Mouse (Mus musculus) heart, postnatal 0 days (tissue): ENCODE measurements around the gene Gm10220.
"Not testable (repeated sequence)": the region's sequence is repeated elsewhere in the genome, so short reads cannot be mapped to it uniquely, and the experiment has no call there.

Experiments used
- CTCF ChIP-seq: IDR thresholded peaks from 2 replicates; pipeline ENCODE4 v1.5.1; 2016; ENCODE audit warnings: antibody characterized with exemption, control low read depth, low read depth
- EP300 ChIP-seq: IDR thresholded peaks from 2 replicates; pipeline ENCODE4 v1.6.1; 2016; ENCODE audit warnings: antibody characterized with exemption, low read depth

DNA sequence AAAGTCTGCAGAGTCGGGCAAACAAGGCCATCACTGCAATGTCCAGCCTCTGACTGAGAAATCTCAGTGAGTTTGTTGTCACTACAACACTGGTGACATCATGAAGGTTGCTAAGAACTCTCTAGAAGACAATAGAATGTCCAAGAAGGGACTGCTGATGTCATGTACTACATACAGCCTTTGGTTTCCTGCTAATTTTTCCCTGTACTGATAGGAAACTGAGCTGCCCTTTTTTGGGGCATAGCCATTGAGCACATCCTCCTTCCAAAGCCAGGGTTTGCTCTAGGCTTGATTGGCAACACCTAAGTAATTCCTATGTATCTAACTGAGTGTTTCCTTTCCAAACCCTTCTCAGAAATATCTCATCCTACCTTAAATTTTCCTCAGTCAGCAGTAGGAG lies 32.0 kb downstream of the Gm10220 start, which contains the start of gene Gm10471:
- not testable (repeated sequence) for TF ChIP-seq CTCF, EP300
